Mouse (Mus musculus) adrenal gland (tissue): ENCODE measurements around the gene Galnt10.

Experiments used
- intact Hi-C: fragments of 180-260 bp; cut with DNase I; formaldehyde crosslinking; loops from one replicate; pipeline ENCODE4 v1.15.1; 2025

Galnt10 gene

DNA sequence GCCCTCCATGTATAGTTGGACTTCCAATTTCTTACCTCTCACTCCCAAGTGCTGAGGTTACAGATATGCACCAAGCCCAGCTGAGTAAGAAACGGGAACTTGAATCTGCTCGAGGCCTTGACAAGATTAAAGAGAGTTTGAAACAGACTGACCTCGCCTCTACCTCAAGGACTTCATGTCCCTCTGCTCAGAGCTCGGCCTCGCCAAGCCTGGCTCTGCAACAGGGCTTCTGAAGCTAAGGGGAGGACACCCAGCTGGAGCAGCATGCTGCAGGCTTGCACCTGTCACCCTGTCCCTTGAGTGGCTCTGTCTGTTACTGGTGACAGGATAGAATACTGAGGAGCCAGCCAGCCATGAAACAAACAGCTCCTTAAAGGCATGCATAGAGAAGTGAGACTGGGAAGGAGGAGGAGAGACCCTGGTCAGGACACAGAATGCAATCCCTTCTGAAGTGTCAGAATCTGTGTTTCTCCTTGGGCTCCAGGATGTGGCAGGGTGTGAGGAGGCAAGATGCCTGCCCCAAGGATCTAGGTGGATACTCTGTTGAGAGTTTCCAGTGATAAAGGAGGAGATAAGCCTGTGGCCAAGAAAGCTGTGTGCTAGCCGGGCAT lies 11.2 kb upstream of the Galnt10 start:
- intact Hi-C loops = no loop called here

DNA sequence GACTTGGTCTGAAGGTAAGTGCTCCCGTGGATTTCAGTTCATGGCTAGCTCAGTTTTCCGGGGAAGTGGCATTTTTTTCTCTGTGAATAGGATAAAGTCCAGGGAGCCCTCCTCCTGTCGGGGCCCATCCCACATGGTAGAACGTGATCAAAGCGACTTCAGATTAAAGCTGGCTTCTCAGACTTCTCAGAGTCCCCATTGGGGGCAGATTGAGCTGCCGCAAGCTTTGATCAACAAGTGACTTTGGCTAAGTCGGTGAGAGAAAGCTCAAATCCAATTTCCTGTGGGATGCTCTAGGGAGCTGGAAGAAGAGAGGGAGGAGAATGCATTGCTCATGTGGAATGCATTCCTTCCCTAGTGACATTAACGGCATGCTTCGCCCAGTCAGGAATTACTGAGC lies 10.1 kb upstream of the Galnt10 start:
- intact Hi-C loops = no loop called here

DNA sequence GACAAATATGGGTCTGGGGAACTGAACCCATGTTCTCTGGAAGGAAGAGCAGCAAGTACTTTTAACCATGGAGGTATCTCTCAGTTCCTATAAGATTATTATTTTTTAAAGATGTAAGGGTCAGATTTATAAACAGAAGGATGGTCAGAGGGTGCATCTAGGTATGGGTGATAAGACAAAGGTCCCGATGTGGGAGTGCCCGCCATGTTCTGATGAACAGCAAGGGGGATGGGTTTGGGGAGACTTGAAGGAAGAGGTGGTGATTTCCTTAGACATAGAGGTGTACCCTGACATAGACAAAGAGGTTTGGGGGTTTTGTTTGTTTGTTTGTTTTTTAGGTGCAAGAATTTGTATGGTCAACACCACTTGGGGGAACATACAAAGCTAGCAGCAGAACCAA lies 1.6 kb upstream of the Galnt10 start:
- intact Hi-C loops = no loop called here

DNA sequence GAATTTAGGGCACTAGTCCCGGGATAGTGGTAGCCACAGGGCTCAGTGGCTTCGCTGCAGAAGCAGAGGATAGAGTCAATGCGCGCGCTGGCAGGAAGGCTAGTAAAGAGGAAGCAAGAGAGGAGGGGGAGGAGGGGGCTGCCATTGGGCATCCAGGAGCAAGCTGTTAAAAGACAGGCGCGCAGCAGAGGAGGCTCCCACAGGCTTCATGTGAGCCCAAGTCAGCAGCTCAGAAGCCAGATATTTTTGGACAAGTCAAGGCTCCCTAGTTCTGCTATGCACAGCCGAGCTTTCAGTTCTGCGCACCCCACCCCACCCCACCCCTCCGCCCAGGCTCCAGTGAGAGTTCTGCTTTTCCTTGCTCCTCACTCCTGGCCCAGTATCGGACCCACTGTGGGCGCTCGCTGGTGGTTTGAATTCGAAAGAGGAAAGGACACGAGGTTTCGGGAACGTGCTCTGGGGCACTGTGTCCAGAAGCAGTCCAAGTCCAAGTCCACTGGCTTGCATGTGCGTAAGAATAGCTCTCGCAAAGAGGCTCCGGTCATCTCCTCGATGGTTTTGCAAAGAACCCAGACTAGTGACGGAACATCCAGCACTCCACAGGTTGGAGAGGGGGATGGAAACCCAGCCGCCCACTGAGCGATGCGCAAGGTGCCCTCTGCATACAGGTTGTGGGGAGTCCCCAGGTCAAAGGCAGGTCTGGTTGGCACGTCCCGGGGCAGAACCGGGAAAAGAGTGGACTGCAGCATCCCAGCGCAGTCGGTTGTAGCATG lies 811 bp upstream of the Galnt10 start:
- intact Hi-C loops = loop anchor here (5.0 kb wide), 2 partner anchors 38 to 58 kb away; no protein-coding TSS in a partner anchor

DNA sequence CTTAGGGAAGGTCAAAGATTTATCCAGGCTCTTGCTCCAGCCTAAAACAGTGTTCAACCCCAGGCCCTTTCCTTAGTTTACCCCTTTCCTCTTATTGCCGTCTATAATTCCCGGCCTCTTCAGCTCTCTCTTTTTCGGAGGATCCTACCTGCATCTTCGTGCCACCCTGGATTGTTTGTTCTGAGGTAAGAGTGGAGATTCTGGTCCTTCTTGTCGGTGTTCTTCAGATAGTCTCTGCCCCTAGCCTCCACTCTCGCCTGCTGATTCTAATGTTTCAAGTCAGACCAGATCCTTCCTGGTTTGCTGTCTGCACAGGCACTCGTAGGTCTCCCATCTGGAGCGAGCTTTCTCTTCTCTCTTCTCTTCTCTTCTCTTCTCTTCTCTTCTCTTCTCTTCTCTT lies 605 bp downstream of the Galnt10 start:
- intact Hi-C loops = loop anchor here (5.0 kb wide), 2 partner anchors 36 to 56 kb away; no protein-coding TSS in a partner anchor

DNA sequence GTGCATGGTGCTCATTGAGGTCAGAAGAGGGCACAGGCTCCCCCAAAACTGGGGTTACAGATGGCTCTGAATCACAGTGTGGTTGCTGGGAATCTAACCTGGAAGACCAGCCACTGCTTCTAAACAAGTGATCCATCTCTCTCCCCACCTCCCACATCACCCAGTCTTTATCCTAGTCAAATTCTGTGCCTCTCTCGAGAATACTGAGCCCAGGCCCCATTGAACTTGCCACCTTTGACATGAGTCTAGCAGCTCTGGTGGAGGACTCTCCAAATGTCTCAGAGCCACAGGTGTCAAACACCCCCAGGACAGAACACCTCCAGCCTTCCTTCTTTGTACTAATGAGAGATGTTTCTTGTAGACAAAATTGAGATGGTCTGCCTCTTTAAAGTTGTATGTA lies 1.2 kb downstream of the Galnt10 start:
- intact Hi-C loops = loop anchor here (5.0 kb wide), 2 partner anchors 36 to 56 kb away; no protein-coding TSS in a partner anchor

DNA sequence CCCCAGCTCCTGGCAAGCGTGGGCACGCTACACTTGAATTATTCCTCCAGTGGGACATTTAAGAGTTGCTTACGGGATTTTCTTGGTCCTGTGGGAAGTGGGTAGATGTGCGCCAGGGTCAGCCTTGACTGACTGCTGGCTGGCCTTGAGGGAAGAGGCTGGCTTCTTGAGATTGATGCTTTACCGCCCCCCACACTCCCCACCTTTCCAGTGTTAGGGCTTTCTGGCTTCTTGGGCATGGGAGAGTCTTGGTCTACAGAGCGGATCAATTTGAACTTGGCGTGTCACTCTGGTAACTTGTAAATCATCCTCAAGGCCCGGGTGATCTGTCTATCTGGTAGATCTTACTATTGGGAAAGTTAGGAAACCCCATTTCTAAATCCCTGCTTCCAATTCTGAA lies 1.7 kb downstream of the Galnt10 start:
- intact Hi-C loops = loop anchor here (5.0 kb wide), 2 partner anchors 35 to 55 kb away; no protein-coding TSS in a partner anchor

DNA sequence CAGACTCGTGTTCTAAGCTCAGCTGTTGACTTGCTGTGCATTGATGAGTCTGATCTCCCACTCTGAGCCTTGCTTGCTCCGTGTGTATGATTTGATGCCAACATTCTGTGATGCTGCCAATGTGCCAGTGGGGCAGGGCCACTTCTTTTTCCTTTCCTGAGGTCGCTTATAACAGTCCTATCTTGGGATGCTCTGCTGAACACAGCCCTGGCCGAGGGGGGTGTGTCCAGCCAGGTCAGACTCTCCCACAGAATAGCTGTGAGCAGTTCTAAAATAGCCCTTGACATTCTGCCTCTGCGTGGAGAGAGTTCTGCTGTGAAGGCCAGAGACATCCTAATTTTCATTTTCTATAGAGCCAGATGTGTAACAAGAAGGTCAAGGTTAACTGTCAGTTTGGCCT lies 2.2 kb downstream of the Galnt10 start:
- intact Hi-C loops = loop anchor here (5.0 kb wide), 2 partner anchors 35 to 55 kb away; no protein-coding TSS in a partner anchor

DNA sequence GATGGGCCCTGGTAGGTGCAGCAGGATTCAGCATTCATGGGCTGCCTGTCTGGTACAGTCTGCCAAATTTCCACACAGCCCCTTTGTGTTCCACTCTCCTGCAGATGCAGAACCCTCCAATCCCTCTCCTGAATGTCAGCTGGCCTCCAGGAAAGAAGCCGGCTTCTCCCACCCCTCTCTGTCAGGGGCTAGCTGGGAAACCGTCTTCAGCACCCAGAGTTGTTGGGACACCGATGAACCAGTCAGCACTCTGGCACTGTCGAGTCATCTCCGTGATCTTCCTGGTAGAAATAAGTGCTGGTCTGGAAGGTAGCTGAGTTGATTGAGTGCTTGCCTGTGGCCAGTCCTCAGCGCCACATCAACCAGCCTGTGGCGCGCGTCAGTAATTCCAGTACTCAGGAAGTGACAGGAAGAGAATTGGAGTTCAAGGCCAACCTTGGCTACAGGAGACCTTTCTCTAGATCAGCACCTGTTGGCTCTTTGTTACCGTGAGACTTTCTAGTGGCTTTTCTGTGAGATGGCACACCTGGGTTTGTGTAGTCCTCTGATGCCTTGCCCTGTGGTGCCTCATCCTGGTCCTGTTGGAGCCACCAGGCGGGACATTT lies 3.1 kb downstream of the Galnt10 start:
- intact Hi-C loops = loop anchor here (5.0 kb wide), 2 partner anchors 34 to 54 kb away; no protein-coding TSS in a partner anchor

DNA sequence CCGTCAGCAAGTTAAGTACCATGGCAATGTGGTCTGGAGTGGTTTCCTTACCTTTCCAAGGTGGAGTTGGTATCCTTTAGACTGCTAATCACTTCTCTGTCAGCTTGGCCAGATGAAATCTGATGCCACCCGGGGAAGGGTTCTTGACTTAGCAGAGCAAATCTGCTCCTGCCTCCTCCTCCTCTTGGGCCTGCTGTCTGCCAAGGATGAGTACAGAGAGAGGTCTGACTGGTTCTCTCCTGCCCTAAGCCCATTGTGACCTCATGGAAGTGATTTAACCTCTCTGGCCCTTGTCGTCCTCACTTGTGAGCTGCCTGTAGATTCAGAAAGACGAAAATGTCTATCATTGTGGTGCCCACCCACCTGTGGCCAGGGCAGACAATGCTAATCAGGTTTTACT lies 4.0 kb downstream of the Galnt10 start:
- intact Hi-C loops = loop anchor here (5.0 kb wide), 2 partner anchors 33 to 53 kb away; no protein-coding TSS in a partner anchor

DNA sequence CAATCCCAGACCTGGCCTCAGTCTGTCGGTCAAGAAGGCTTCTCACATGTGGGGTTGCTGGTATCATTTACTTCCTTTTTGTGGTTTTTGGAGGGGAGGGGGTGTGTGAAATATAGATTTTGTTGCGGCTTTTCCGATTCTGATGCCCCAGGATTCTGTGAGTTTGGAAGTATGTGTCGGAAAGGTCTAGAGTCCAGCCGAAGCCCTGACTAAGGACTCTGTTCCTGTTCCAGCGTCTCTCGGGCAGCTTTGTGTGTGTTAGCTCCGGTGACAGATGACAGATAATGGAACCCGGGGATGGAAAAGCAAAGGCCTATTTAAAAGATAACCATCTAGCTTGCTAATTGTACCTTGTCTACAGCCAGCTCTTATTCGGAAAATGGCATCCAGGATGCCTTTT lies 4.4 kb downstream of the Galnt10 start:
- intact Hi-C loops = loop anchor here (5.0 kb wide), 2 partner anchors 33 to 53 kb away; no protein-coding TSS in a partner anchor

DNA sequence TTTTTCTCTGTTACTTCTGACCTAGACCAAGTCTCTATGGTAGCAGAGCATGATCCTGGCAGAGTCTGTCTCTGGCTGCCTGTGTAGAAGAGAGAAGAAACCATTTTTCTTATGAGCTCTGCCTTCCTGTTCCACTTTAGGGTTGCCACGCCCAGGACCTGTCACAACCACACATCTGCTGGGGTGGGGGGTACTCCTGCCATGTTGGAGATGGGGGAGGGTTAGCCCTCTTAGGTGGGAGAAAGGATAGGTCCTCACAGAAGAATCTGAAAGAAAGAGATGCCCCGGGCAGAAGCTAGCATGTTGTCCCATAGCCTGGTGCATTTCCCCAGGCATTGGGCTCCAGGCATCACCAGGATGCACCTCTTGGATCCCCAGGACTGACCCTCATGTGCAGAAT lies 5.6 kb downstream of the Galnt10 start:
- intact Hi-C loops = no loop called here

DNA sequence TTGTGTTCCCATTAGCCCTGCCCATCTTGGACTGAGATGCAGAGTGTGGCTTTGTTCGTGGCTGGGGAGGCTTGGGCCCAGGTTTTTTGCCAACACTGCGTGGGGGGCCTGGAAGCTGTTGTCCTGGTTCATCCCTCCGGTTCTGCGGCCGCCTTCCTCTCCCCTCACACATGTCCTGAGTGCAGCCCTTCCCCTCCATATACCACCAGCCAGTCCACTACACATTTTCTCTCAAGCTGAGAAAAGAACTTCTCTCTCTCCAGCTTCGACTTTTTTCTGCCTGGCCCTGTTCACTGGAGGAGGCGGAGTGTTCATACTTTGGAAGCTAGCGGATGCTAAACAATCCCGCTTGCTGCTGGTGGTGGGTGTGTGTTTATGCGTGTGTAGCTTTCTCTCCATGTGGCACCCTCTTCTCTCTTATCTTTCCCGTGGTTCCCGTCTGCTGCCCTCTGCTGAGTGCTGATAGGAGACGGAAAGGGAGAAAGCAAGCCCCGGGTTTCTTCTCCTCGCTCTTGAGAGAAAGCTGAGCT lies 6.1 kb downstream of the Galnt10 start:
- intact Hi-C loops = no loop called here

DNA sequence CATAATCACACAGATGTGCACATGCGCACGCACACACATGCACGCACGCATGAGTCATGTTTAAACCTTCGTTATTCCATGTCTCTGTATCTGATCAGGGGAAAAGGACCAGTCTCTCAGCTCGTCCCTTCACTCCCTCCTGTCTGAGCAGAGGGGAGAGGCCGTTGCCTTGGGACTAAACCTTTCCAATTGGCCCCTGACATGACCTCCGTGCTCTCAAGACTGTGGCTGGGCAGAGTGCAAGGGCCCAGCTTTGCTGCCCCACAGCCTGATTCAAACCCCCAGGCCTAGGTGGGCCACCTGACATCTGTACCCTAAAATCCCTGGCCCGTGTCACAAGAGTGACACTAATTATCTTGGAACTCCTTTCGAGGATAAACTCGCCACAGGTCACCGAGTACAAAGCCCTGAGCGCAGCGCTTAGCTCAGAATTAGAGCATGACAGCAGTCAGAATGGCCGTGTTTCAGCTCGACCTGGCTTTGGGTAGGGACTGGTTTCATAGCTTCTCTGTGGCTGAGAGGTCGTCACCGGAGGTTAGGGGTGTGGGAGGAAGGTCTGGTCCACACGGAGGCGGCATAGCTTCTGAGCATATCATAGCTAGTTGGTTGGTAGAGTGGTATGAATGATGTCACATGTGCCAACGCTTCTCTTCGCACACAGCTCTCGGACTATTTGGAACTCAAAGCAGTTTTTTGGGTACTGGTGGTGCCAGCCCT lies 7.1 kb downstream of the Galnt10 start:
- intact Hi-C loops = no loop called here

DNA sequence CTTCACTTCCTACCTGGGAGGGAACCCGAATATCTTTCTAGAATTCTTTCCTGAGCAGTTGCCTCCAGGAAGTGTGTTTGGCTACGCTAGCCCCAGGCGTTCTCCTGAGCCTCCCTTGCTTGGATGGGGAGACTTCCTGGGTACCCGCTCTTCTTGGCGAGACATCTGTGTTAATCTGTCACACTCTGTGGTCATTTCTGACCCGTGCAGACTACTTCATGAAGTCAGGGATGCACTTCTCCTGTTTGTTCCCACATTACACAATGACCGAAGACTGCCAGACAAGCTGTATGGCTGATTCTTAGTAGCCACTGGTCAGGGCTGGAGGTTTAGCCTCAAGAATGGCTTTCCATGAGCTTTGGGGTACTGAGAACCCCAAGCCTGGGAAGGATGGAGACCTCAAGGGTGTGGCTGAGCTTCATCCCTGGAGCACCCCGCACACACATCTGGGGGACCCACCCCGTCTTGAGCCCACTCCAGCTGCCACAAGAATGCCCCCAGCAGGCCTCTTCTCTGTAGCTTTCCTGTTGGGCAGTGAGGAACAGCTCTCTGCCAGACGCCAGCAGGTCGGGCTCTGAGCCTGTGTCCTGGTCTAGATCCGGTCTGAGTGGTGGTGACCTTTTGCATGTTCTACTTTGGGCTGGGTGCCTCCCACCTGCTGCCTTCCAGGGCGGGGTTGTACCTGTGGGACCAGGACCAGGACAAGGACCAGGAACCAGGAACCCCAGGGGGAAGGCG lies 7.8 kb downstream of the Galnt10 start:
- intact Hi-C loops = no loop called here

DNA sequence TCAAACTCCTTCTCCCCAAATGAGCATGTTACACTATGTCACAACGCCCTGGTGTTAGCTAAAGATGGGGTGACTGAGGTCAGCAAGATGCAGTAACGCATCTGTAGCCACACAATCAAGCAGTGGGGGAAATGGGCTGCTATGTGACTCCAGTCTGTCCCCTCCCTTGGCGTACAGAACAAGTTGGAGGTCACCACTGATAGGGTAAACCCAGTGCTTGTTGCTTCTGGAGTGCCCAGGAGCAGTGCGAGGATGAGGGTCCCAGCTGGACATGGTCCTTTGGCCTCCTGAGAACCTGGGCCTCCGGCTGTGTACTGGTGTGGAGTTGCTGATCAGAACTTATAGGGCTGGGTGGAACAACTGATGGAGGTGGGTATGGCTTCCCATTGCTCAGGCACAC lies 8.6 kb downstream of the Galnt10 start:
- intact Hi-C loops = no loop called here

DNA sequence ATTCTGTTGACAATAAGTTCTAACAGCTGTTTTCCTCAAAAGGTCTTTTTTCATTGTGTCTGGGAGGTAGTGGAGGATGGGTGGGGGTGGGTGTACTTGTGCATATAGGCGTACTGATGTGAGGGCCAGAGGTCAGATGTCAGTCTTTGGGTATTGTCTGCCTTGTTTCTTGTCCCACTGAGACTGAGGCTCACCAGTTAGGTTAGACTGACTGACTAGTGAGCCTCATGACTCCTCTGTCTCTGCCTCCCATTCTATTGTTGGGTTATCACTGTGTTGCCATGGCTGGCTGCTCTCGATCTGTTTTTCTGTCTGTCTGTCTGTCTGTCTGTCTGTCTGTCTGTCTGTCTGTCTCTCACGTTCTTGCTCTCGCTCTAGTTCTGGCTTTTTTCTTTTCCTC lies 9.1 kb downstream of the Galnt10 start:
- intact Hi-C loops = no loop called here

DNA sequence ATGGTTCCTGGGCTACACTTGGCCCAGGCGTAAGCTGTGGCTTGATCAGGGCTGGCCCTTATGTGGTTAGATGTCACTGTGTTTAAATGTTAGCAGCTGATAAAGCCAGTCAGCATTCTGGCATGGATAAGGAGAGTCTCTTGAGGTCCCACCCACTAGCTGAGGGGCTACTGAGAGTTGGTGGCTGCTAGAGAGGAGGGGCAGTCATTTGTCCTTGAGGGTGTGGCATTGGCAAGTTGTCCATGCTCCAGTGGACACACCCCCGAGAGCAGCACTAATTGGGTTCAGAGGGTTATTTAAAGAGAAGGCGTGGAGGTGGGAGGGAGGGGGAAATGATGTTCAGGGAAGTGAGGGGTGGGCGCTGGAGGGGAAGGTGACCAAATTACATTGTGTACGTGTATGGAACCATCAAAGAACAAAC lies 9.7 kb downstream of the Galnt10 start:
- intact Hi-C loops = no loop called here

DNA sequence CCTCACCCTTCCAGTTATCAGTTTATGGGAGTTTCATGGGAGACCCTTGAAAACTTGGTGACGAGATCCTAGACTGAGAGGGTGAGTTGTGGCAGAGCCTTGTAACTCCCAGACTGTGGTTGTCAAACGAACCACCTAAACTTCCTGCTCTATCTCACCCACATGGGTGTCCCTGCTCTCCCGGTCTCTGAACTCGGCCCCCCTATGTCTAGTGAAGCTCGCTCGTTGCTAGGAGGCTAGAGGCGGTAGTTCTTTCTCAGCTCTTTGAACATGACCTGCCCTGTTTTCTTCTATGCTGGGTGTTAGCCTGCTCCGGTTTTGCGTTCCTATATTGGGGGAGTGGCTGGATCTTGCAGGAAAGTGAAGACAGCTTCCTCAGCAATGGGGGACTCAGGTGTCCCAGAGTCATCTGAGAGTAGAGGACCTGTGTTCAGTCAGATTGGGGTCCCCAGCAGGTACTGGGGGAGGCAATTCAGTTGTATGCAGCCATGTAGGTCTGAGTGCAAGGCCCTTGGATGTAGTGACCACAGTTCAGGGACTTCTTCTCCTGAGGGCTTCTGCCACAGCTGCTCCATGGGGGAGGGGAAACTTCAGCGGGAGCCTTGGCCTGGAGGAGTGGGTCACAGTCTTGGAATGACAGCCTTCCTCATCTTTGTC lies 10.6 kb downstream of the Galnt10 start:
- intact Hi-C loops = no loop called here
